Mouse (Mus musculus) heart, adult 2 months (tissue): ENCODE data around the gene Bach2. TPM values are rescaled to one million over a fixed set of nuclear protein-coding genes. Genes with fewer than 3 reads are reported as not detected.

Experiments
- DNase-seq, 2 experiments: peaks; one replicate each; pipeline ENCODE4 v3.0.0; 2021
- H3K27ac ChIP-seq: fragments of 200-600 bp; 2 replicates; pipeline ENCODE4 v1.8.1; 2022
- H3K27me3 ChIP-seq: fragments of 200-500 bp; 2 replicates; pipeline ENCODE4 v1.6.1; 2012; ENCODE audit warnings: mild to moderate bottlenecking, low read length, inconsistent platforms, mixed read lengths; ENCODE audit not compliant: control insufficient read depth, insufficient read depth
- H3K36me3 ChIP-seq: fragments of 200-500 bp; 2 replicates; pipeline ENCODE4 v1.6.1; 2012; ENCODE audit warnings: low read length, inconsistent platforms; ENCODE audit not compliant: control insufficient read depth, insufficient read depth
- H3K4me1 ChIP-seq: fragments of 200-500 bp; 2 replicates; pipeline ENCODE4 v1.6.1; 2011; ENCODE audit warnings: low read length; ENCODE audit not compliant: control insufficient read depth, insufficient read depth
- H3K4me3 ChIP-seq: fragments of 200-600 bp; 2 replicates; pipeline ENCODE4 v1.8.1; 2022
- H3K79me2 ChIP-seq: fragments of 200-500 bp; replicated peaks from 2 replicates; pipeline ENCODE4 v1.6.1; 2012; ENCODE audit warnings: mild to moderate bottlenecking, inconsistent platforms, low read length, moderate library complexity, mixed read lengths; ENCODE audit not compliant: control insufficient read depth, insufficient read depth
- H3K9ac ChIP-seq: fragments of 200-500 bp; 2 replicates; pipeline ENCODE4 v1.6.1; 2012; ENCODE audit warnings: low read depth, mild to moderate bottlenecking, control low read depth, inconsistent platforms, low read length, mixed read lengths
- CTCF ChIP-seq: fragments of 200-600 bp; IDR thresholded peaks from 2 replicates; pipeline ENCODE4 v1.8.1; 2022; ENCODE audit warnings: antibody characterized with exemption, mild to moderate bottlenecking, moderate library complexity
- EP300 ChIP-seq: fragments of 200-500 bp; IDR thresholded peaks from 2 replicates; pipeline ENCODE4 v1.6.1; 2011; ENCODE audit warnings: low read depth, low read length, control low read depth; ENCODE audit not compliant: insufficient read depth
- POLR2A ChIP-seq: fragments of 200-500 bp; IDR thresholded peaks from 2 replicates; pipeline ENCODE4 v1.6.1; 2011; ENCODE audit warnings: mild to moderate bottlenecking, low read depth, low read length, control low read depth; ENCODE audit not compliant: insufficient read depth
- WGBS: fragments of 180-500 bp; shearing (Covaris S2); methylation state at CpG from one replicate; pipeline ENCODE4 v1.1.7; 2018; 5-methylcytosine and 5-hydroxymethylcytosine counted together
- intact Hi-C: fragments of 180-260 bp; cut with DNase I; formaldehyde crosslinking; loops from one replicate; pipeline ENCODE4 v1.15.1; 2025
- long read RNA-seq: library from polyadenylated mRNA; stranded (forward); transcript quantifications from one replicate; pipeline ENCODE4 v2.0.0, GENCODE M21; 2021
- polyA plus RNA-seq: library from polyadenylated mRNA; depleted of rRNA; stranded (reverse); fragments of >200 nt; gene quantifications from 2 replicates; pipeline ENCODE4 v1.2.3, GENCODE M21; 2012; rRNA removed
- total RNA-seq, 2 experiments: library from RNA; stranded (reverse); gene quantifications; 2 replicates each; pipeline ENCODE4 v1.2.3; 2021

Gene Bach2
- 1 to 10 TPM; 3.9 to 4.2 TPM for total RNA-seq
- polyA plus RNA-seq: 2.4 and 4.7 TPM in 2 replicates
- long read RNA-seq, partial matches to known transcripts: 0 of 1 reads
- long read RNA-seq, other reads (novel, unspliced or antisense): 1 of 1 reads

DNA sequence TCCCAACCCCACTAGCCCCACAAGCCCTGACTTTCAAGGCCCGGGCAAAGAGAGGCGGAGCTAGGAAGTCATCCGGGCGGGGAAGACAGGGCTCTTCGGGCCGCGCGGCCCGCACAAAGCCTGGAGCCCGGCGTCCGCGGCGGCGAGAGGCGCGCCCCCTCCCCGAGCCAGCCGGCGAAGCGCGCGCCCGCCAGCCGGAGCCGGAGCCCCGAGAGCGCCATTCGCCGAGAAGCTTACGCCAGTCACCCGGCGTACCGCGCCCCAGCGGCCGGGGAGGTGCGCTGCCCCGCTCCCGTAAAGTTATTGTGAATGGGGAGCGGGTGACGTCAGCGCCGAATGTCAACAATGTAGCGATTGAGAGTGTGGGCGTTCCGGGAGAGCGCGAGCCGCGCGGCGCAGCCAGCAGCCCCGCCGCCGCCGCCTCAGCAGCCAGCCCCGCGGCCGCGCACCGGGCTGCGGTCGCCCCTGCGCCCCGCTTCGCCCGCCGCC lies at the start of gene Bach2:
Gene Bach2, plus strand, starts transcription at position 439 of the 489 bp plus-strand sequence.
- Histone ChIP-seq H3K27me3 (no peaks in the 10 kb centered on the region), H3K9ac (peak within 1 kb of the TSS; percentile 90), H3K27ac (peak within 1 kb of the TSS; percentile 95), H3K4me3 (peak within 1 kb of the TSS; percentile 72), H3K36me3 (no peaks in the 10 kb centered on the region), H3K4me1 (peaks cover 2% of the 10 kb centered on the region; the same call in 1 of the 2 replicates), H3K79me2 (no peaks in the 10 kb centered on the region)
- TF ChIP-seq CTCF: peak; percentile 57
- no peak for TF ChIP-seq POLR2A
- WGBS: under 1% methylated on average over 69 of the region's 69 CpGs
- intact Hi-C loops: loop anchor here (2.0 to 5.0 kb wide), 4 partner anchors 36 to 334 kb away; no protein-coding TSS in a partner anchor
- DNase-seq: peak; percentile 91 to 93

DNA sequence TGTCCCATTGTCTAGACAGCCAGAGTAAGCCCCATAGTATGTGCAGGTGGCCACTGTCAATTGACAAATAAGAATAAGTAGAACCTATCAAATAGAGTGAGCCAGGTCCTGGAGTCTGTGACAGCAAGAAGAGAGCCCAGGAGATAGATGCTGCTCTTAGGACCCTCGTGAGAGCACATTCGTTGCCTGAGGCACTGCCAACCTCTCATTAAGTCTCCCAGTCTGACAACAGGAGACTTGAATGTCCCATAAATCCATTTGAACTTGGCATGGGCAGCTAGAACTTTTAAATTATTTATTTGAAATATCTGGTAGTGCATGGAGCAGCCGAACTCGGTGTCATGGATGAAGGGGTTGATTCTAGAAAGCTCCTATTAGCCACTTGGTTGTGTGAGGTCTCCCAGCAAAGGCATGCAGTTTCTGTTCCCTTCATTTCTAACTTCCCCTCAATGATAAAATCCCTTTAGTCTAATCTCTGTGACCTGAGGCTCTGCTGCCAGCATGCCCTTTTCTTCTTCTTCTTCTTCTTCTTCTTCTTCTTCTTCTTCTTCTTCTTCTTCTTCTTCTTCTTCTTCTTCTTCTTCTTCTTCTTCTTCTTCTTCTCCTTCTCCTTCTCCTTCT lies 49.1 kb upstream of the Bach2 start:
- no peak for DNase-seq
- no peak overlapping the region for H3K27ac ChIP-seq
- no peak overlapping the region for H3K9ac ChIP-seq
- 90% methylated on average over 4 of the region's 4 CpGs for WGBS
- no peaks in the 10 kb centered on the region for H3K79me2 ChIP-seq
- H3K36me3 ChIP-seq: no peaks in the 10 kb centered on the region
- H3K4me1 ChIP-seq: no peaks in the 10 kb centered on the region
- TF ChIP-seq CTCF (no peak), POLR2A (no peak), EP300 (no peak)
- H3K27me3 ChIP-seq: no peaks in the 10 kb centered on the region
- H3K4me3 ChIP-seq: no peak overlapping the region
- intact Hi-C loops: no loop called here

DNA sequence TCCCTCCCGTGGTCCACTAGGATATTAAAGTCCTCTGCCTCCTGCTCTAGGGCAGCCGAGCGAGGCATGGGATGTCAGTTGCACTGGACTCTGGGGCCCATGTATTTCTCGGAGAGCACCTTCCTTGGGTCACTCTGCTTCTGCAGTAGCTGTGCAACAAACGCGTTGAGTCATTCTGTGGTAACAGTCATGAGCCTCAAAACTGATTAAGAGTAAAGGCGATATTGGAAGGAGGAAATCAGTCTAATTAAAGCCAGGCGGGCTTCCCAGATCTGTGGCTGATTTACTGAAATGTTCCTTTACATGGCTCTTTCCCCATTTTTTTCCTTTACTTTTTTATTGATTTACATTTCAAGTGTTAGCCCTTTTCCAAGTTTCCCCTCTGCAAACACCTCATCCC lies 48.1 kb upstream of the Bach2 start:
- Histone ChIP-seq H3K4me1 (no peaks in the 10 kb centered on the region), H3K27me3 (no peaks in the 10 kb centered on the region), H3K9ac (no peak overlapping the region), H3K27ac (no peak overlapping the region), H3K79me2 (no peaks in the 10 kb centered on the region), H3K4me3 (no peak overlapping the region), H3K36me3 (no peaks in the 10 kb centered on the region)
- WGBS: 83% methylated on average over 8 of the region's 8 CpGs
- no peak for DNase-seq
- TF ChIP-seq EP300: no peak
- no peak for TF ChIP-seq POLR2A
- TF ChIP-seq CTCF: no peak
- intact Hi-C loops: no loop called here

DNA sequence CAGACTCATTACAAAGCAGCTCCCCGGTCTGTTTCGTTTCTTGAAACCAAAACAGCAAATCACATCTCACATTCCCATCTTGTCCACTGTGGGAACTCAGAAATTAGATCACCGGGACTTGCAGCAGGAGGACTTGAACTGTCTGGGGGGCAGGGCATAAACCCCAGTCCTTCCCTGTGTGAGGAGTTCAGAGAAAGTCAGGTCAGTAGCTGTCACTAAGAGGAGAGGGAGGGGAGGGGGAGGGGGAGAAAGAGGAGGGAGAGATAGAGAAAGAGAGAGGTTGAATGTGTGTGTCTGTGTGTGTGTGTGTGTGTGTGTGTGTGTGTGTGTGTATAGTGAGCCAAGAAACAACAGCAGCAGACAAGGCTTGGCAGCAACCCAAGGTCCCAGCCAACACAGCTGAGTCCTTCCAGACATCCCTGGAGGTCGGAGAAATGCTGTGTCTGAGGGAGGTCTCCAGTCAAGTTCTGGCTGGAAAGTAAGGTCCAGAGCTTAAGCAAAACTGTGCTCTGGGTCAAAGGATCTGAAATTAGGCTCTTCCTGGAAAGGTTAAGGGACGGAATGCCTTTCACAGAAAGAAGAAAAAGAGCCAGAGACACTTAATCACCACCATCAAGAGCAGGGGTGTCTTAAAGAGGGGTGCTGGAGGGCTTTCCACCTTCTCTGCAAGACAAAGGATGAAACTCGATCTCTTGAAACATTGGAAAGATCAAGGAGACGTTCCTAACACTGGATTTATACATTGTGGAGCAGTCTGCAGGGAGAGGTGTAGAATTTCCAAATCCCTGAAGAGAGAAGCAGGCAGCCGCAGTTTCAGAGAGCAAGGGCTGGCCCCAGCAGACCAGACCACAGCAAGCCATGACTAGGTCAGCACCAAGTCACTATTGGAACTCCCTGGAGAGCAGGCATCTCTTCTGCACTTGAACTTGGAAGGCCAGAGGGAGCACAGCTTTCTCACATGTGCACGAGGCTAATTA lies 42.4 kb upstream of the Bach2 start:
- Histone ChIP-seq H3K27me3 (no peaks in the 10 kb centered on the region), H3K4me3 (no peak overlapping the region), H3K36me3 (no peaks in the 10 kb centered on the region), H3K9ac (no peak overlapping the region), H3K27ac (no peak overlapping the region; the same call in 1 of the 2 replicates), H3K79me2 (no peaks in the 10 kb centered on the region), H3K4me1 (peaks cover 5% of the 10 kb centered on the region; the same call in 1 of the 2 replicates)
- TF ChIP-seq POLR2A (no peak), EP300 (peak; percentile 49; the same call in 1 of the 2 replicates)
- intact Hi-C loops: no loop called here
- WGBS: 24% methylated on average over 9 of the region's 9 CpGs
- DNase-seq: peak; percentile 70 to 81

DNA sequence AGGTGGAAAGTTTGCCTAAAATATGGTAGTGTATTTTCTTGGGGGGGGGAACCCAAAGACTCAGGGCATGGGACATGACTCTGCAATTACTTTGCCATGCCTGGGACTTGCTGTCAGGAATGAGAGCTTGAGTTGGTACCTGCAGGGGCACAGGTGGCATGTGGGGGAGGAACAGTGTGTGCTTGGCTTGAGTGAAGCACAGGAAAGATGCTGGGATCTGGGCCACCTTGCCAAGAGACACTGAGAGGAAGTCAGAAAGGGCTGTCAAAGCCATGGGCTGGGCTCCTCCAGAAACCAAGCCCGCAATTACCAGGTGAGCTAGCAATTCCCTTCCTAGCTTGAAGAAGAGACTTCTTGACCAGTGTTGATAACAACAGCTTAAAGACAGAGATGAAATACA lies 40.6 kb upstream of the Bach2 start:
- H3K27ac ChIP-seq: no peak overlapping the region
- H3K9ac ChIP-seq: no peak overlapping the region
- TF ChIP-seq EP300: no peak
- no peak for TF ChIP-seq POLR2A
- TF ChIP-seq CTCF: no peak
- intact Hi-C loops: no loop called here
- H3K4me1 ChIP-seq: peaks cover 5% of the 10 kb centered on the region; the same call in 1 of the 2 replicates
- no peaks in the 10 kb centered on the region for H3K36me3 ChIP-seq
- no peaks in the 10 kb centered on the region for H3K79me2 ChIP-seq
- H3K4me3 ChIP-seq: no peak overlapping the region
- no peak for DNase-seq
- no peaks in the 10 kb centered on the region for H3K27me3 ChIP-seq
- WGBS: 91% methylated on average over 1 of the region's 1 CpGs
